Mouse (Mus musculus) lung, postnatal 14 days (tissue): Measurements from ENCODE around the gene Arap2.

Experiments
- DNase-seq: peaks from one replicate; pipeline ENCODE4 v3.0.0; 2021

Gene Arap2

DNA sequence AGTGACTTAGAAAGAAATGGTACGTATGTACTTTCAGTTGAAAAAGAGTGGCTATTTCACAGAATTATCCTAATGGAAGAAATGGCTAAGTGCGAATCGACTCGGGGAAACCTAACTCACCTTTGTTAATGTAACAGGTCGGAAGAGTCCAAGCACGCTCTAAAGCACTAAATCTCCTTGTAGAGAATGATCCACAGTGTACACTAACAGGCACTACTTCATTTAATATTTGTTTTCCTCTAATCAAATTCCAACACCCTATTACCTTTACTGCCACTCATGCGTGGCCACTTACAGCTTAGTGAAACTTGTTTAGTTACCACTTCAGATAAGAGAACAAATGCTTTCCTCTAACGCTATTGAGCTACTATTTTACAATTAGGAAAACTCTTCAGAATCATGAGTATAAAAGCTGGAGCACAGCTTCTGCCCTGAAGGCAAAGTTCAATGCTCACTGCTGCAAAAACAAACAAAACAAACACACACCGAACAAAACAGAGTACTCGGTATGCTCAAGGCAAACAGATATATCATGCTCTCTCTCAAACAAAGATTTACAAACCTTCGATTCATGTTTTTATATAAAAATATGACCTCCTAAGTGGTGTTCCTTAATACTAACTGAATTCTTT lies 143.0 kb downstream of the Arap2 start:
- no peak for DNase-seq

DNA sequence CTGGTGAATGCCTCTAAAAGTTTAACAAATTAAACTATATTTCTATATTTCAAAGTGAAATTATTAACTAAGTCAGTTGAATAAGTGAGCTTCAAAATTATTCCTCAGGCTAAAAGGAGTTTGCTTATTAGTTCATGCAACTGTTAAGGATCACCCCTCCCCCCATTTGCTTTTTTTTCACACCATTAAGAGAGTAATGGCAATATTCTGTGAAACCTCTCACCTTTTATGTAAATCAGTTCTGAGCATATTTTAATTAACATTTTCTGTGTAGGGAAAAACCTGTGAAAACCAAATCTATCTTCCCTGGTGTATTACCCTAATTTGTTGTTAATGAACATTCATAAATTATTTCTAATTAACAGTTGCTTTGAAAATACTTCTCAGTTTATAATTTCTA lies 147.7 kb downstream of the Arap2 start:
- no peak for DNase-seq

DNA sequence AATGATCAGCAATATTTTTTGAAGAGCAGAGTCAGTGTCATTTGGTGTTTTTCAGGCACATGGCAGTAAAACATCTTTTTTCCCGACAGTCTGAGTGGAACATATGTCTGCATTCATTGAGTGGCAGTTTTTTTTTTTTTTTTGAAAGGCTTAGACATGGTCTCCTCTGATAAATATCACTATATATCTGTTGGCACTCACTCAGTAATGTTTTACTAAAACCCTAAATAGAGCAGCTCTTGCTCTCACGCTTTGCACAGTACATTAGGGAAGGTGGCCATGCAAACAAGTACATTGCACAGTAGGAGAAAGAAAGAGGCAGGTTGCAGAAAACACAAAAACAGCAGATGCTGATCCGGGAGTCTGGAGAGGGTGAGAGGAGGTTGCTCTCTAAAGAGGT lies 154.0 kb downstream of the Arap2 start:
- DNase-seq: no peak

DNA sequence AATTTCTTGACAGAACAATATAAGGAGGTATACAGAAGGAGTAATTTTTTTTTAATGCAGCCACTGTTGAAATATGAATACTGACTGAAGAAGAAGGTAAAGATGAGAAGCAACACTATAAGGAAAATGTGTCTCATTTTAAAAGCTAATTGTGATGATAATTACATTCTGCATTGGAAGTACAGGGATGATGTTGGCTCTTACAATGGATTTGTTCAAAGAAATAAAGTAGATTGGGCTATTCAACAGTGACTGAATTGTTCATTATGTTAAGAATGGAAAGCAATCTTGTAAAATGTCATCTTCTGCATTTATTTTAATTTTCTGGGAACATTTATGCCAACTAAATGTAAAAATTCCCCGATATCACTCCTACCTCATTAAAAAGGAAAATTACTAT lies 178.6 kb downstream of the Arap2 start:
- DNase-seq: no peak

DNA sequence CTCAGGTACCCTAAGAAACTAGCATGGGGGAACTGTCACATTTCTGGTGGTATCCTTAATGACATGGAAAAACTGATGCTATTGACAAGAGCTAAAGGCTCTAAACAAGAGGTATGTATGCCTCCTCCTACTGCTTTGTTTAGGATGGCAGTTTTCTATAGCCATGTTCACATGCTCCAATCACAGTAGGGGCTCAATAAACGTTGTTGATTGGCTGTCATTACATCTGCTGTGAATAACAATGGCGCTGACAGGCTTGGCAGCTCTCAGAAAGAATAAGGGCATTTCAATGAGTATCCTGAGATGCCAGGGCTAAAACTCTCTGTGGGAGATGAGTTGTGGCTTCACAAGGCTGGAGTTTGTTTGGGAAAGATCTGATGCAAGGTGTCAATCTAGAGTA lies 183.3 kb downstream of the Arap2 start:
- DNase-seq: no peak

DNA sequence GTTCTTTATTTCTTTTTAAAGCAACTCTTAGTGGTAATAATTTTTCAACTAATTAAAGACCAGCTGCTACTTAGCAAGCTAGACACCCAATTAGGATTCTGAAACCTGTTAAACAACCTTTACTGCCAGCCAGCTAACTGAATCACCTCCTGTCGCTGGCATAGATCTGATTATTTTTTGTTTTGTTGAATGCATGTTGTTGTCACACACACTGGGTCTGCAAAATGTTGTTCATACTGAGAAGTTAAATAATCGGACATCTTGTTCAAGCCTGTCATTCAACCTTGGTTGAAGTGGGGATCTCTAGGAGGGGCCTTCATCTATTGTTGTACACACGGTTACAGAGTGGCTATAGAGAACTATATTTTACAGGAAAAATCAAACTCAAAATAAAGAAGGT lies 184.3 kb downstream of the Arap2 start:
- DNase-seq: no peak

DNA sequence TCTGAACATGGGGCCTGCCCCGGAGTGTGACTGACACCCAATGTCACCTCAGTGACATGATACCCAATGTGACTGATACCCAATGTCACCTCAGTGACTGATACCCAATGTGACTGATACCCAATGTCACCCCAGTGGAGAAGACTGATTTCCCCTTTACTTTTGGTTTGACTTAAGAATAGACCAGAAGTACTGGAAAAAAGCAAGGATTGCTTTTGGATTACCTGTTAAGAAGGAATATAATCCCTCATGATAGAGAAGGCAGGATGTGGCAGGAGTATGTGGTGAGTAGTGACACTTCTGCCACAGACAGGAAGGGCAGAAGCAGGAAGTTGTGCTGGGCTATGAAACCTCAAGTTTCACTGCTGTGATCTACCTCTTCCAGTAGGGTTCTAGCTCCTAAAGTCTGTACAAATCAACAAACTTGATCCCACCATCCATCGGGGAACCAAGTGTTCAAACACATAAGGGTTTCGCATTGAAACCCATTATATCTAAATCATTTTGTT lies 191.6 kb downstream of the Arap2 start:
- no peak for DNase-seq
